Mouse (Mus musculus) ES-Bruce4 (cell line): ENCODE measurements around the gene Fubp3.

Experiments
- CTCF ChIP-seq: IDR thresholded peaks from one replicate; pipeline ENCODE4 v1.8.1; 2011; ENCODE audit warnings: low read depth, low read length
- POLR2A ChIP-seq: IDR thresholded peaks from one replicate; pipeline ENCODE4 v1.8.1; 2011; ENCODE audit warnings: low read length; ENCODE audit not compliant: insufficient read depth

DNA sequence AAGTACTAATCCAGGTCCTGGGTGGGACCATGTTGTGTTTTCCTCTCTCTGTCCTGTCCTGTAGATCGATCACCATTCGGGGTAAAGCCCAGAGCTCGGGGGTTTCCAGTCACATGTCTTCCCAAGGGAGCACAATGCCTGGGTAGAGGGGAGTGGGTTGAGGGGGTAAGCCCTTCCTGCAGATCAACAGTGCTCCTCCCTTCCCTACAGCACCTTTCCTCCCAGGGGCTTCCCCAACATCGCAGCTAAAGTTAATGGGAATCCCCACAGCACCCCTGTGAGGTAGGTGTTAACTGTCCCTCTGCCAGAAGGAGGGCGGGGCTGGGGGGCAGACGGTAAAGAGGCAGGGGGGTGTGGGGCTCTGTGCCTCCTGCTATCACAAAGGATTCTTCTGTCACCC is 40.2 kb downstream of the Fubp3 start:
- TF ChIP-seq CTCF (no peak), POLR2A (no peak)
